Mouse (Mus musculus) brain, adult 2 months (tissue): ENCODE measurements around the gene Trappc4.
"Not testable (repeated sequence)": the region's sequence is repeated elsewhere in the genome, so short reads cannot be mapped to it uniquely, and the experiment has no call there.

Experiments used
- DNase-seq: peaks from one replicate; pipeline ENCODE4 v3.0.0; 2011; ENCODE audit warnings: low read depth, low spot score

Trappc4 gene

DNA sequence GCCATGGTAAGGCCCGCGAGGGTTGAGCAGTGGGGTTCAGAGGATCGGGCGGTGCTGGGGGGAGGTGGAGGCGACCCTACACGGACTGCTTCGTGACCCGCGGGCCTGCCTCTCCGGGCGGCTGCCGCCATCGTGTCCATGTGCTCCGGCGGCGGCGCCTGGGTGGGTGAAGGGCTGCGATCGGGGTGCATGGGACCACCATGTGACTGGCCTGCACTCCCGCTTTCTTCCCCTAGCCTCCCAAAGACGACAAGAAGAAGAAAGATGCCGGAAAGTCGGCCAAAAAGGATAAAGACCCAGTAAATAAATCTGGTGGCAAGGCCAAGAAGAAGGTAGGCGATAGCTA, 325 bp upstream of the Trappc4 start:
- DNase-seq, result no peak

DNA sequence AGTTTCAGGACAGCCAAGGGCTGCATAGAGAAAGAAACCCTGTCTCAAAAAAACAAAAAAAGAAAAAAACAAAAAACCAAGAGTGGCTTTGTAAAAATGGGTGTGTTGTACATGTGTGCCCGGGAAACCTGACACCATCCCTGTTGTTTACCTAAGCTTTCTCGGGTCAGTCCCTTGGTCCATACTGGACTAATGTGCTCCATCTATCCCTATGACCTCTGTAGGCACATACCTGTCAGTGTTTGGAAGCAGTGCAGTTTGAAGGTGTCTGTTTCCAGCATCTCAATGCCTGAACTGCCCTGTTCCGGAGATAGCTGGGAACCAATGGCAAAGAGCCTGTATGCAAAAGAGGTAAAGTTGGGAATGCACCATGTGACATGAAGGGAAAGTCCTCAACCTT, 2.4 kb downstream of the Trappc4 start:
- no peak for DNase-seq

DNA sequence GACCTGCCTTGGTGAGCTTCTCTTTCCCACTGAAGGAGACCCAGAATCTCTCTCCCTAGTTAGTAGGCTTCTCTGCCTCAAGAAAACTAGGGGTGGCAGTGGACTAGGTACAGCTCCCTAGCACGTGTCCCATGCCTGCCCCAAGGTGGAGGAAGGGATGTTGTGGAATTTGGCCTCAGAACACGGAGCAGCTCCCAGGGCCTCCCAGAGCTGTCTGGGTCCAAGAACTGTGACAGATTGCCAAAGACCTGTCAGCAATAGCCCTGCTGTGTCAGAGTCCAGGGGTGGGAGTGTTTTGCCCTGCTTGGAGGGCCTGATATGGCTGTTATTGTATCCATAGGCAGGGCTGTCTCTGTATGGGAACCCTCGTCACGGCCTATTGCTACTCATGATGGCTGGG, 6.3 kb downstream of the Trappc4 start:
- no peak for DNase-seq

DNA sequence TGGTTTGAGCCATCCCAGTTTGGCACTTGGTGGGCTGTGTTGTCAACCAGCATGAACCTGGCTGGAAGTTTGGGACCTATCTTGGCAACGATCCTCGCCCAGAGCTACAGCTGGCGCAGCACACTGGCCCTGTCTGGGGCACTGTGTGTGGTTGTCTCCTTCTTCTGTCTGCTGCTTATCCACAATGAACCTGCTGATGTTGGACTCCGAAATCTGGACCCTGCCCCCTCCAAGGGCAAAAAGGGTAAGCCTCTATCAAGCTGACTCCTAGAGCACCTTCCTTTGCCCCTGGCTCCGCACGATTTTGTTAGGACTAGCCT, 7.6 kb downstream of the Trappc4 start:
- DNase-seq, result no peak

DNA sequence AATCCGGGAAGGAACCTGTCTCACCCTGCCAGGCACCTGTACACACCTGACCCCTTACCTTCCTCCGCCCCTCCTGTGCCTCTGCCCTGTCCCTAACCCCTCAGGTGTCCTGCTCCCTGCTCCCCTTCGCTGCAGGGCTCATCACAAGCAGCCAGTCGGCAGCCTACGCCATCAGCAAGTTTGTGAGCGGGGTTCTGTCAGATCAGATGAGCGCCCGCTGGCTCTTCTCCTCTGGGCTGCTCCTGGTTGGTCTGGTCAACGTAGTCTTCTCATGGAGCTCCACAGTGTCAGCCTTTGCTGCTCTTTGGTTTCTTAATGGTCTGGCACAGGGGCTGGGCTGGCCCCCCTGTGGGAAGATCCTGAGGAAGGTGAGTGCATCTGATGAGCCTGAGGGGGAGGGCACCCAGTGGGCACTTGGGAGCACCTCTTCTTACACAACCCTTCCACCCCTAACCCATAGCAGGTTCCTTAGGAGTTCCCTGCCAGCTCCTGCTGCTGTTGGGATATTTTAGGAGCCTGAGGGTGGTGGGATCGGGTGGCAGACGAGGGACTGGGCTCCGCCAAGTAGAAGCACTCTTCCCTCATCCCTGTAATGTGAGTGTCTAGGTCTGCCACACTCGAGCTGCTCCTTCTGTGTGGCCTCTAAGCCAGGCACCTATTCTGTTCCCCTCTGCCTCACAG, 8.1 kb downstream of the Trappc4 start:
- DNase-seq, result no peak

DNA sequence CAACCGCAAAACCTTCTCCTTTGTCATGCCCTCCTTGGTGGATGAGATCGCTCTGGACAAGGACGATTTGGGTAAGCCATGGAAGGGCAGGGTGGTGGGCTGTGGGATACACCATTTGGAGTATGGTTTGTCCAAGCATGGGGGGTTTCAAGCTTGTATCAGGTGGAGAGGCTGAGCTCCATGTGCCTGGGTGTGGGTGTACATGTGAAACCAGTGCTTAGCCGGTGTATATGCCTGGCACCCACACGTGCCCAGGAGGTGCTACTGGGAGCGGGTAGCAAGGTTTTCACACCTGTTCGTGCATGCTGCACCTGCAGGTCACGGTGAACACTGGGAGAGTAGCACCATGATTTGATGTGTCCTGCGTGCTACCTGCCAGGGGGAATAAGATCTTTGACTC, 8.8 kb downstream of the Trappc4 start:
- DNase-seq, result no peak

DNA sequence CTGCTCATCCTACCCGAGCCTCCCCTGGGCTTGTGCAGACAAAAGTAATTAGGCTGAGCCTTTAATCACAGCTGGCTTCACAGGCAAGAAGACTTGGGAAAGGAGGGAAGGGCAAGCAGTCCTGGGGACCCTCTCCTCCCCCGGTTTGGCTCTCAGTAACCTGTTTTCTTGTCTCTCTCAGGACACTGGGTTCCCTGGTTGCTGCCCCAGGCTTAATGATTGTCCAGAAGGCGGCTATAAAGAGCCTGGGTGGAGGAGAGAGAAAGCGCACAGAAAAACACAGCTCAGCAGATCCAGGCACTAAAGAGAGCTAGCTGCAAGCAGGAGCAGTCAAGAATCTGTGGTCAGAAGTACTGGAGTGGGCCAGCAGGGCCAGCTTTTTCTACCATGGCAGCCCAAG, 9.3 kb downstream of the Trappc4 start:
- peak; percentile 26 for DNase-seq

DNA sequence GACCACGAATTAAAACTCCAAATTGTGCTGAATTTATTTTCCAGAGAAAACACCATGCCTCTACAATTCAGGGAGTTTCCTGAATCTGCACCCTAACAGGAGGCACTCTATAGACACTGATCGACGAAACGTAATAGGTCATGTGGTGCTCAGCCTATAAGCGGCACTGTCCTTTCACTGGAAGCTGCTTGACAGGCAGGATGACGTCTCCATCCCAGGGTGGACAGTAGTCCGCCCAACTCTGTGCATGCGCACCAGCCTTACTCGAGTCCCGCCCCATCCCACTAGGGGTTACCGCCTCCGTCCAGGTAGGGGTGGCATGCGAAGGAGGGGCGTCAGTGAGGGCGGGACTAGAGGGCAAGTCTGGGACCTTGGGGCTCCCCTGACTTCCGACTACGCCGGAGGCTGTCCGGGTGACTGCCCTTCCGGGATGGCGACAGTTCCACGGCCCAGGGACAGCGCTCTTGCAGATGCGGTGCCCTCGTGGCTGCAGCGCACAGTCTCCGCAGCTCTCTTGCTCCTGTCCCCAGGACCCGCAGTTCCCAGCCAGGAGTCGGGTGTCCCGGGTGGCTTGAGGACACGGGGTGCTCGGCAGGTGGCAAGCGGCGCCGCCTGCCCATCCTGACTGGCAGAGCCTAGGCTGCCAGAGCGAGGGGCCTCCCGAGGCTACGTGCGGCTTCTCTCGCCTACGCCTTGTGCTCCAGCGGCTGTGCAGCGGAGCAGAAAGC, 10.6 kb downstream of the Trappc4 start, which contains the start of gene Slc37a4:
Gene Slc37a4 (plus strand): TSS at position 169 of the 728 bp plus-strand sequence.
- DNase-seq, result peak; percentile 100

DNA sequence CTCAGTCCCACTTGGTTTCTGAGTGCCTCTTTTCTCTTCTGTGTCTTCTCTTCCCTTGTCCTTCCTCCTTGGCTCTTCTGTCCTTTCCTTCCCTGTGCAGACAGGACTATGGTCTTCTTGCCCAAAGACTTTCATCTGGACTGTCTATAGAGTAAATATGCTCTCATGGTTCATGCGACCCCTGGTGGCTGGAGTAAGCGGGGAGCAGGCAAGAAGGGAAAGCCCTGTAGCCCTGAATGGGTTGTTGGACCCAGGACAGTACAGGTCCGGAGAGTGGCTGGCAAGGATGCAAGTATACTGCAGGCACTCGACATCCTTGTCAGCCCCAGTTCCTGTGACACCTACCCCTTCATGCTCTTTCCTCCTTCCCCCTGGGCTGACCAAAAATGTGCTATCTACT, 15.9 kb downstream of the Trappc4 start:
- DNase-seq, result peak; percentile 71

DNA sequence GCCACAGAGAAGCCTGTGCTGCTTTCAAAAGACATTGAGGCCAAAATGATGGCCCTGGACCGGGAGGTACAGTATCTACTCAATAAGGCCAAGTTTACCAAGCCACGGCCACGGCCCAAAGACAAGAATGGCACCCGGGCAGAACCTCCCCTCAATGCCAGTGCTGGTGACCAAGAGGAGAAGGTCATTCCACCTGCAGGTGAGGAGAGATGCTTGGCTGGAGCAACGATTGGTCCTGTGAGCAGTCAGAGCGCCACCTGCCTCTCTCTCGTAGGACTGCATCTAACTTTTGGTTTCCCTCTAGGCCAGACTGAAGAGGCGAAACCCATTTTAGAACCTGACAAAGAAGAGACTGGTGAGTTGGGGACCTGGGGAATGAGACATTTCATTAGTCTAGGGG, 18.1 kb downstream of the Trappc4 start:
- peak; percentile 80 for DNase-seq

DNA sequence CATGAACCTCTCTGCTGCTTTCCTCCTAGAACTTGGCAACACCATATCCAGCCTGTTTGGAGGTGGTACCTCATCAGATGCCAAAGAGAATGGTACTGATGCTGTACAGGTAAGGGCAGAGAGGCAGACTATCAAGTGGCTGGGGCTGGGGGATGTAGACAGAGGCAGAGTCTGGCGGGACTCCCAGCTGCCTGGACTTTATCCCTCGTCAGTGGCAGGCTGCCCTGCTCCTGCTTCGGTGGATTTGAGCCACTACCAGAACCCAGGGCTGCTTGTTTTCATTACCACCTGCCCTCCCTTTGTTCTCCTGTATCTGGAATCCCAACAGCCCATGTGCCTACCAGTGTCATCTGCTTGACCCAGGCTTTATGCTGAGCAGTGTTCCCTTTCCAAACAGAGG, 20.2 kb downstream of the Trappc4 start:
- no peak for DNase-seq

DNA sequence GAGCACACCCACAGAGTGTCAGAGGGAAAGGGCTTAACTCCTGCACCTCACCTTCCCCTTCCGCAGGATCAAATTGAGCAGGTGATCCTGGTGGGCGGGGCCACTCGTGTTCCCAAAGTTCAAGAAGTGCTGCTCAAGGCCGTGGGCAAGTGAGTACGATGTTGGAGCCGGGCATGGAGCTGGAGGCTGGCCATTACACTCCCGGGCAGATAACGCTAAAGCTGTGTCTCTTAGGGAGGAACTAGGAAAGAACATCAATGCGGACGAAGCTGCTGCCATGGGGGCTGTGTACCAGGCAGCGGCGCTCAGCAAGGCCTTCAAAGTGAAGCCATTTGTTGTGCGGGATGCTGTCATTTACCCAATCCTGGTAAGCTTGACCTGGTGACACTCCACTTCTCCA, 22.8 kb downstream of the Trappc4 start:
- DNase-seq, result no peak

DNA sequence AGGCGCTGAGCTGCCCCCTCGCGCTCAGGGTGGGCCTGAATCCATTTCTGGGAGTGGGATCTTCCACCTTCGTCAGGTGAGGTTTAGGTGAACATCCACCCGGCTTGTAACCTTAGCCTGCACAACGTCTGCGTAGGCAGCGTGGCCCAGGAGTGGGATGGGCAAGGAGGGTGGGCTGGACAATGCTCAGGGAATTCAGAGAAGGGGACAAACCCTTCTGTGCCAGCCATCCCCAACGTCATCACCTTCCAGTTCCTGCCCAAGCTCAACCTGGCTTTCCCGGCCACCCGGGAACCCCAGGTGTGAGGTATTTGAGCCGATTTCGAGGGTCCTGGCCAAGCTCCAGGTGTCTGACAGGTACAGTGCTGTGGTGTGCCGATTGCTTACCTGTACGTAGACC, 27.5 kb downstream of the Trappc4 start:
- DNase-seq, result no peak

DNA sequence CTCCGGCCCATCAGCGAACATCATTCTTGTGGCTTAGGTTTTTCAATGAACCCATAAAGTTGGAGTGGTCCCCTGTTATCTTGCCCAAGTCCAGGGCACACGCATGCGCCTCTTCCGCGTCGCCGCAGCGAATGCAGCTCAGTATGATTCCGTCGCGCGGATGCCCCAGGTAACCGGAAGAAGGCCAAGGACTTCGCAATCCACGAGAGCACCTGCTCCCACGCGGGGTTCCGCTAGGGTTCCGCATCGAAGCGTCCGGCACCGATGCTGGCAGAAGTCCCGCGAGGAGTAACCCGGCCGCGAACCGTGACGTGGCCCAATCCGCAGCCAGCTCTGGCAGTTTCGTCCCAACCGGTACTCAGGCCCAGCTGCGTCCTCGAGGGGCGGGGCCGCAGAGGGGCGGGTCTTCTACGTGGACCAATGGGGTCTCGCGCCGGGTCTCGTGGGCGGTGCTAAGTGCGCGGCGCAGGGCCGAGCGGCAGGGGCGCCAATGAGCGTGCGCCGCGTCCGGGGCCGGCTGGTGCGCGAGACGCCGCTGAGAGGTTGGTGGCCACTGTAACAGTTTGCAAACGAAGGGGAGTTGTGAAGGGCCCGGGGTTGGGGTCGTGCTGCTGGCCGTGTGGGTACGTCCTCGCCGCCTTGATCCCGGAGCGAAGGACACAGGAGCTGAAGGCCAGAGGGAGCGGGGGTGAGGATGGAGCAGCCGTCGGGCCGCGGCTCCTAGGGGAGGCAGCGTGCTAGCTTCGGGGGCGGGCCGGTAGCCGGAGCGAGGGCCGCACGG, 28.2 kb downstream of the Trappc4 start, which contains the start of gene Hyou1:
Gene Hyou1 (plus strand): TSS at position 437 of the 781 bp plus-strand sequence.
- DNase-seq, result peak; percentile 99

DNA sequence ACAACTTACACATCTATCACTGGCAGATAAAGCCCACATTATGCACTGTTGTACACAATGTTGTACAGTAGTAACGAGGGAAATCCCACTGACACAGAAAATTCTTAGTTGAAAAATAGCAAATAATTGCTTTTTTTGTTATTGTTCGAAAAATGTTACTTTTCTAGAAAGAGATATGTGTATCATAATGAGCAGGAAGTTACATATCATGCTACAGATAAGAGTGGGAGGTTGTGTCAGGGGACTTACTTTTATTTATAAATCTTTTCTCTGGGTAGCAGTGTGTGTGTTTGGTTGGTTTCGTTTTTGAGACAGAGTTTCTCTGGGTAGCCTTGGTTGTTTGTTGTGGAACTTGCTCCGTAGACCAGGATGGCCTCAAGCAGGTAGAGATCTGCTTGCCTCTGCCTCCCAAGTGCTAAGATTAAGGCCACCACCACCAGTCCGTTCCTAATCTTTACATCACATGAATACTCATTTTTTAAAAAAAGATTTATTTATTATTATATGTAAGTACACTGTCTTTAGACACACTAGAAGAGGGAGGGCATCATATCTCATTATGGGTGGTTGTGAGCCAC, 29.2 kb downstream of the Trappc4 start:
- no peak for DNase-seq

DNA sequence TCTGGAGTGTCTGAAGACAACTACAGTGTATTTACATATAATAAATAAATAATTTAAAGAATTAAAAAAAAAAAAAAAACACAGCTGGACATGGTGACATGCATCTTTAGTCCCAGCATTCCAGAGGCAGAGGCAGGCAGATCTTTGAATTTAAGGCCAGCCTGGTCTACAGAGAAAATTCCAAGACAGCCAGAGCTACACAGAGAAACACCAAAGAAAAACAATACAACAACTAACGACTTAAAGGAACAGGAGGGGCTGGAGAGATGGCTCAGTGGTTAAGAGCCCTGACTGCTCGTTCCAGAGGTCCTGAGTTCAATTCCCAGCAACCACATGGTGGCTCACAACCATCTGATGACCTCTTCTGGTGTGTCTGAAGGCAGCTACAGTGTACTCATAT, 30.1 kb downstream of the Trappc4 start:
- DNase-seq, result not testable (repeated sequence)

DNA sequence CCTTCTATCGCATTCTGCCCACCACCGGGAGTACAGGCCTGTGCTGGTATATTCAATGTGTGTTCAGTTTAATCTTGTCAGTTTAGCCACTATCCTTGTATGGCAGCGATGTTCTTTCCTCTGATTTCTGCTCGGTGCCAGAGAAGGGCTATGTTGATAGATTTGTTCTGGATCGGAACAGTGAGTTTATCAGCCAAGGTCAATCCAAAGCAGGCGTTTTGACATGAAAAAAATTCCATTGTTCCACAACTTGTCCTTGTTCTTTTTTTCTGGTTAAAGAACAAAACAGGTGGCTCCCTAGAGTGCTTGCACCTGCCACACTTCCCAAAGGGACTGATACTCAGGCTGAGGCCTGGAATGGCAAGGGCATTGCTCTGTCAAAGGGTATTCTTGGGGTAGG, 31.3 kb downstream of the Trappc4 start:
- DNase-seq, result no peak

DNA sequence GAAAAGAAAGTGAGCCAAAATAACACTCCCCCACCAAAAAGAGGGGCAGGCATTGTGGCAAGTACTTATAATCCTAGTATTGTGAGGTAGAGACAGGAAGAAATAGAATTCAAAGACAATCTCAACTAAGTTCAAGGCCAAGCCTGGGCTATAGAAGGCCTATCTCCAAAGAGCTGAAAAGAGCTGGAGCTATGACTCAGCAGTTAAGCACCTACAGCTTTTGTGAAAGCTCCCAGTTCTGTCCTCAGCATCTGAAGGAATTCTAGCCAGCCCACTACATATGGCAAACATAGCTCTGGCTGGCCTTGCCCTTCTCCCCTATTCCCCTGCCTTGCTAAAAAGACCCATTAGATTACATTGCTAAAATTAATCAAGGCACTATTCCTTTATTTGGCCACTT, 34.0 kb downstream of the Trappc4 start:
- DNase-seq, result no peak

DNA sequence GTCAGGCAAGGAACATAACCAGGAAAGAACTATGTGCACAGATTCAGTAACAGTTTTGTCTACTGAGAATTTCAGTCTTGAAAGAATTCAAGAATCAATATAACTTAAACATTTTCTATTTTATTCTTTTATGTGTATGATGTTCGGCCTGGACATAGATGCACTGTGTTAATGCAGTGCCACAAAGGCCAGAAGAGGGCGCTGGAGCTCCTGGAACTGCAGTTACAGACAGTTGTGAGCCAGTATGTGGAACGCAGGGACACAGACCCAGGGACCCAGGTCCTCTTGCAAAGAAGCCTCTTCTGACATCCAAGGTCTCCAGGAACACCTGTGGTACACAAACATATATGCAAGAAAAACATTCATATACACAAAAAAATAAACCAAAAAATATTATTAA, 42.9 kb downstream of the Trappc4 start:
- DNase-seq, result peak; percentile 26

DNA sequence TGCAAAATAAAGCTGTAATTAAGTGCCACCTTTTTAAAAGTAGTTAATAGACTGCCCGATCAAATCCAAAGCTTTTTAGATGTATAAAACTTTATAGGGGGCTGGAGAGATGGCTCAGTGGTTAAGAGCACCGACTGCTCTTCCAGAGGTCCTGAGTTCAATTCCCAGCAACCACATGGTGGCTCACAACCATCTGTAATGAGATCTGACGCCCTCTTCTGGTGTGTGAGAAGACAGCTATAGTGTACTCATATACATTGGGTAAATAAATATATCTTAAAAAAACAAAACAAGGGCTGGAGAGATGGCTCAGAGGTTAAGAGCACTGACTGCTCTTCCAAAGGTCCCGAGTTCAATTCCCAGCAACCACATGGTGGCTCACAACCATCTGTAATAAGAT, 45.5 kb downstream of the Trappc4 start:
- not testable (repeated sequence) for DNase-seq

DNA sequence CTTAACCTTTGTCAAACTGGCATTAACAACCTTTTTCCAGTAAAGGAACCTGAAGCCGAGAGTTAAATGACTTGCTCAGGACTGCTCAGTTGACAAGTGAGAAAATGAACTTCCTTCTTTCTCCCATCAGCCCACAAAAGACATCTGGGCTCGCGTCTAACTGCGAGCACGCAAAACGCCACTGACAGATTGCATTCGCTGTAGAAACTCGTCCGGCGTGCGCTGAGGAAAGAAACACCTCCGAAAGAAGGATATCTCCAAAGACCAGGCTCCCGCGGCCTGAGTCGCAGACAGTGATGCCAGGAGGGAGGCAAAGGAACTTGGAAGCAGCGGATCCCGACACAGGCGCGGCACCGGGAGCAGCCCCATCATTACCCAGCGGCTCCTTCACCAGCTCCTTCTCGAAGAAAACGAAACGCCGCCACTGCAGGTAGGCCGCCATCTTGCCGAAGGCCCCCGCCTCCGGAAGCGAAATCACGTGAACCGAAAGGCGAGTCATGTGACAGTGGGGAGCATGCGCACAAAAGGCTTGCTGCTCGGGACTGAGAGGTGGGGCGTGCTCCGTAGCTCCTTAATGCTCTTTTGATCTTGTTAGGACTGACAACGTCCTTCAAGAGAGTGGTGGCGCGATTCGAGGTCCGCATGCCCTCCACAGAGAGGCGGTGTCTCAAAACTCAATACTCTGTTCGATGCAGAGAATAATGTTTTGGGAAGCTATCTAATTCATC, 46.0 kb downstream of the Trappc4 start, which contains the start of gene Vps11:
Gene Vps11 (minus strand): TSS at position 481 of the 728 bp plus-strand sequence.
- DNase-seq, result peak; percentile 98

DNA sequence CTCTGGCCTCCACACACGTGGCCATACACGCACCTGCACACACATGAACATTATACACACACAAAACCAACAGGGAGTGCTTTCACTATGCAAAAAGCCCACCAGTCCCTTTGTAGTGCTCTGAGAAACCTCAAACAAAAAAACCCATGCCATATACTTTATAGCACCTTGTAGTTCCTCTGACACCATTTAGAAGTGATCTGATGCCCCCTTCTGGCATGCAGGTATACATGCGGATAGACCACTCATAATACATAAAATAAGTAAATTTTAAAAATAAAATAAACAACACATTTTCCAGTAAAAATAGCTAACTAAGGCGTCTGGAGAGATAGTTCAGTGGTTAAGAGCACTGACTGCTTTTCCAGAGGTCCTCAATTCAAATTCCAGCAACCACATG, 50.2 kb downstream of the Trappc4 start:
- DNase-seq, result peak; percentile 23
